Mouse (Mus musculus) hematopoietic stem cell, adult 5-6 weeks (primary cell): ENCODE results near the gene Rad51c. TPM values are rescaled to one million over a fixed set of nuclear protein-coding genes. Genes with fewer than 3 reads are reported as not detected.

Experiments
- total RNA-seq: library from RNA; stranded (forward); fragments of 172-1452, 232-1000 nt; gene quantifications from 2 replicates; pipeline ENCODE4 v1.2.3, GENCODE M21; 2017

Gene Rad51c
- total RNA-seq, 1 experiment from 2014 or later, result 13.4 TPM

Other genes starting within 250 kb of the Rad51c start
- 2.6 and 6.4 TPM in 2 replicates for gene Ppm1e, start 45.9 kb downstream of the Rad51c start, total RNA-seq
- 2.9 TPM in 1 of 2 replicates, not detected in the other for gene Tex14, start 111 bp upstream of the Rad51c start, total RNA-seq
- not detected in 2 replicates for gene Gm11492, start 161.7 kb upstream of the Rad51c start, total RNA-seq
- gene Sept4, start 163.9 kb upstream of the Rad51c start, total RNA-seq, result 7.6 and 12.0 TPM in 2 replicates
- gene Mtmr4, start 187.2 kb upstream of the Rad51c start, total RNA-seq, result 19.4 and 21.1 TPM in 2 replicates
- not detected in 2 replicates for gene Hsf5, start 212.2 kb upstream of the Rad51c start, total RNA-seq